Mouse (Mus musculus) telencephalon, adult 2 months (tissue): ENCODE results near the gene Itgb2.

Source experiments
- DNase-seq: peaks from one replicate; pipeline ENCODE4 v3.0.0-alpha.2; 2011; ENCODE audit warnings: low read depth, low spot score

The Itgb2 gene

DNA sequence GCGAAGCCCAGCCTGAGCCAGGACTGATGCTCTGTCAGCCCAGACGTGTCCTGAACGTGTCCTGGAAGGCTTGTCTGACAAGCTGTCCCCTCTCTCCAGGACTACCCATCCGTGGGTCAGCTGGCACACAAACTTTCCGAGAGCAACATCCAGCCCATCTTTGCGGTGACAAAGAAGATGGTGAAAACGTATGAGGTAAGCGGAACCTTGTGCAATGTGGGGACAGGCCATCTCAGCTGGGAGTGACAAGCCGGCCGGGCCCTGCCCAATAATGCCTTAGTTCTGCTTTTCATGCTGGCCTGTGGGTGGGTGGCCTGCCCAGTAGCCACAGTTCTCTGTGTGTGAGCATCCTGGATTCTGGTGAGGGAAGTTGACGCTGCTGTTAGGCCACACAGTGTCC is 20.8 kb downstream of the Itgb2 start:
- DNase-seq = no peak

GRCm38 (mm10) chr10:77552162-77552561 is 22.1 kb downstream of the Itgb2 start:
- DNase-seq = no peak

GRCm38 (mm10) chr10:77553285-77553684 is 23.2 kb downstream of the Itgb2 start:
- no peak for DNase-seq

DNA sequence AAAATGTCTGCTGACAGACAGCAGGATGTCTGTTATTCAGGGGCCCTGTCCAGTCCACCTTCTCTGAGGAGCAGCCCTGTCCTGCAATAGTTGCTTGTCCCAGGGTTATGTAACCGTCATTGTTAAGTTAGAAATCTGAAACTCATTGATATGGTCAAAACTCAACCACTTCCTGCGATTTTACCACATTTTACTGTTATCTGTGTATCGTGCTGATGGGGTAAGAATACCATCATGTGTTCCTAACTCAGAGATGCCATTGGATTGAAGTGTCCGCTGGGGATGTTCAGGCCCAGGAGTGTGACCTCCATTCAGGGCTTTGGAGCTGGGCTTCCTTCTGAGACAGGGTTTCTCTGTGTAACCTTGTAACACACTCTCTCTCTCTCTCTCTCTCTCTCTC is 24.9 kb downstream of the Itgb2 start:
- no peak for DNase-seq

DNA sequence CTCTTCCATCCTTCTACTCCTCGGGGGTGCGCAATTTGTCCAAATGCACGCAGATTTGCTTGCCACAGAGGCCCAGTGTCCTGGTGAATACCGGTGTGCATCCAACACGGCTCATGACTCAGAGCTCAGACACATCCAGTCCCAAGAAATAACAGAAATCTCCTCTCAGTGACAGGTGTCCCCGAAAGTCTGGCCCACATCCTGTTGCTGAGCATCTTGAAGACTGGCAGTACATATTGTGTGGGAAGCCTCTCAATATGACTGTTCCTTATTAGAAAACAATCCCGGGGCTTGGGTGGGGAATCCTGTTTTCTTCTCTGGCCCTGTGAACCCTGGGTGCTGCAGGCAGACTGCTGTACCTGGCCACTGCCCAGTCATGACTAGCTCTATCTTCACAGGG is 26.6 kb downstream of the Itgb2 start:
- DNase-seq = no peak

DNA sequence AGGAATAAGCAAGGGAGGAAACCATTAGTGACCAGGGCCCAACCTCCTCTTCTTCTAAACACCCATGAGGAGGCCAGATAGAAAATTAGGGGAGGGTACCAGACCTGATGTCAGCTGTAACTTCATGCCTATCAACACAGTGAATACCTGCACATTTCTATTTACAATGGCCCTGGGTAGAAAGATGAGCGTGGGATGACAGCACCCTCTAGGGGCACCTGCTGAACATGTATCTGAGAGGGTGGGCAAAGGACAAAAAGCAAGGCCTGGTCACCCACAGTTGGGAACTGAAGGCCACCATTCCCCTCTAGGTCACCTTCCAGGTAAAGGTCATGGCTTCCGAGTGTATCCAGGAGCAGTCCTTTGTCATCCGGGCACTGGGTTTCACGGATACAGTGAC is 27.6 kb downstream of the Itgb2 start:
- DNase-seq = no peak

- no peak for DNase-seq
Measured at GRCm38 (mm10) chr10:77560090-77560489, 30.0 kb downstream of the Itgb2 start.

DNA sequence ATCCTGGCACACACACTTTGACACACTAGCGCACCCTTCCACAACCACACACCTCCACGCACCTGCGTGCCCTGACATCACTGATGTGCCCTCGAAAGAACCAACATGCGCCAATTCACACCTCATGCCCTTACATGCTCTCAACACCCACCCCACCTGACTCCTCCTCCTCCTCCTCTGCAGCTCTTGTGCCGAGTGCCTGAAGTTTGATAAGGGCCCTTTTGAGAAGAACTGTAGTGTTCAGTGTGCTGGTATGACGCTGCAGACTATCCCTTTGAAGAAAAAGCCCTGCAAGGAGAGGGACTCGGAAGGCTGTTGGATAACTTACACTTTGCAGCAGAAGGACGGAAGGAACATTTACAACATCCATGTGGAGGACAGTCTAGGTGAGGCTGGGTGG is 30.8 kb downstream of the Itgb2 start:
- no peak for DNase-seq

DNA sequence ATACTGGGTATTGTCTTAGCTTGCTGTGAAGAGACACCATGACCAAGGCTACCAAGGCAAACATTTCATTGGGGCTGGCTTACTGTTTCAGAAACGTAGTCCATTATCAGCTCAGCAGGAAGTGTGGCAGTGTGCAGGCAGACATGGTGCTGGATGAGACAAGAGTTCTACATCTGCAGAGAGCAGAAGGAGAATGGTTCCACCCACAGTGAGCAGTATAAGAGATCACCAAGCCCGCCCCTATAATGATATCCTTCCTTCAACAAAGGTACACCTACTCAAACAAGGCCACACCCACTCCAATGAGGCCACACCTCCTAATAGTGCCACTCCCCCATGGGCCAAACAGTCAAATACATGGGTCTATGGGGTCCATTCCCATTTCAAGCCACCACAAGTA is 31.5 kb downstream of the Itgb2 start:
- no peak for DNase-seq

- no peak for DNase-seq
Measured at GRCm38 (mm10) chr10:77565005-77565404, 35.0 kb downstream of the Itgb2 start.

DNA sequence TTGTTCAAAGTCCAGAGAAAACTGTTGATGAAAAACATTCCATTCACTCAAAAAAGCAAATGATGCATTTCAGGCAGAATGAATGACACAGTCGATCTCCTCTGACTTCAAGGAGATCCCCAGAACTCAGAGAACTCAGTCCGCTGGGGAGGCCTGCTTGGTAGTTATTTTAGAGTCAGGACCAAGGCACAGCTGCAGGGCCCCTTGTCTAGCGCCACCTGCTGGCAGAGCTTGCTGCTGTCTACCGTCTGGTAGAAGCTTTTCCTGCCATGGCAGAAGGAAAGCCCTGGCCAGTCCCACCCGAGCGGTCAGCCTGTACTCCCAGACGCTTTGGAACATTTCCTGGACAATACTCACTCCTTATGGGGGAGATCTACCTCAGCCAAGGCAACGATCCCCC is 36.6 kb downstream of the Itgb2 start:
- no peak for DNase-seq

- no peak for DNase-seq
Measured at GRCm38 (mm10) chr10:77569481-77569880, 39.4 kb downstream of the Itgb2 start.

DNA sequence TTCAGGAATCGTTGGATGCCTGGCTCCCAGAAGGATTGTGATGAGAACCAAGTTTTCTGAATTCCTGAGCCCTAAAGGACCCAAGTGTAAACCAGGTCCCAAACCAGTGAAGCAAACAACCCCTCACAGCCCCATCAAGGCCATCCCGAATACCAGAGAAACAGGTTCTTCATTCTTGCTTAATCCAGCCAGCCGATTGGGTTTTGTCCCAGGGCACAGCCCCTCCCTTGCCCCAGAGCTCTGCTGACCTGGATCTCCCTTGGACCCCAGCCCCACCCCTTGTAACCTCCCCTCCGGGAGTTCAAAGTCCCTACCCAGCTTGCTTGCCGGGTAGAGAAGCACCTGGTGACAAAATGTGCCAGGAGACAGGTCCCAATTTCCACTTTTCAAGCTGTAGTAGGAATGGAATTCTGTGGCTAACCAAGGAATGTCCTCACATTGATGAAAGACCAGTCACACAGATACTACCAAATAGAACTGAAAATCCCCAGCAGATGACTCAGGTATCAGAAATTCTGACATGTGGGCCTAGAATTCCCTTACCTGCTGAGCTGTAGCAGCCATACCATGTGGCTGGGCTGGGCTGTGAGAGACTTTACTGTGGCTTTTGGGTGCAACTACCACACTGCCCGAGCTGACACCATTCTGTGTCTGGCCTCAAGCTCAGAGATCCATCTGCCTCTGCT is 40.1 kb downstream of the Itgb2 start:
- DNase-seq = no peak

GRCm38 (mm10) chr10:77572225-77572624 is 42.2 kb downstream of the Itgb2 start:
- no peak for DNase-seq

- no peak for DNase-seq
Measured at GRCm38 (mm10) chr10:77573162-77573561, 43.1 kb downstream of the Itgb2 start.

DNA sequence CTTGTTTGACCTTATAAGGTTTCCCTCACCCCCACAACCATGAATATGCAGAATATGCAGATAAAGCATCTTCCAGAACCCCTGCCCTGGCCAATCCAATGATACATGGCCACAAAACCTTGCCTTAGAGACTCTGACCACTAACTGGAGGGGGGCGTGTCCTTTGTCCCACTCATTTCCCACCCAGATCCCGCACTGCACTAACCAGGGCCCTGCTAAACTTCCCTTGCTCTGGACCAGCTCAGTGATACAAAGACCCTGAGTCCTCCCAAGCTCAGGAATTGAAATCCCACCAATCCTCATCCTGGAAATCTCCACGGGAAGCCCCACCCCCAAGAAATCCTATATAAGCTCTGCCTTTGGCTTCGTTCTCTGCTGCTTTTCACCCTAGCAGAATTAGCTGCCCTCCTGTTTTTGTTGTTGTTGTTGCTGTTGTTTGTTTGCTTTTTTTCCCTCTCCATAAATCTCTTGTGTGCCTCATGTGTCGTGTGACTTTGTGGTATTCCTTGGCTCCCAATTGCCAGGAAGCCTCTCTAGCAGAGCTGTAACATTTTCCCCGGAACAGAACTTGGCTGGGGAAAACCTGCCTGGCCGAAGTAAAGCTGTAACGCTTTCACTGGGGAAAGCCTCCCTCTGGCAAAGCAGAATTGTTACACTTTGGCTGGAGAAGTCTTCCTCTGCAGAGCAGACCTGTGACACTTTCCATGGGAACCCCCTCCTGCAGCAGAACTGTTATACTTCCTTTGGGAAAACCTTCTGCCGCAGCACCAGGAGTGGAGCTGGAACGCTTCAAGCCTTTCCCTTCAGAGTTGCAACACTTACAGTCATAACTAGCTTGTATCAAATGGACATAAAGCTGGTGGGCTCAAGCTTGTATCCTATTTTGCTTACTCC is 50.2 kb downstream of the Itgb2 start:
- DNase-seq = no peak

DNA sequence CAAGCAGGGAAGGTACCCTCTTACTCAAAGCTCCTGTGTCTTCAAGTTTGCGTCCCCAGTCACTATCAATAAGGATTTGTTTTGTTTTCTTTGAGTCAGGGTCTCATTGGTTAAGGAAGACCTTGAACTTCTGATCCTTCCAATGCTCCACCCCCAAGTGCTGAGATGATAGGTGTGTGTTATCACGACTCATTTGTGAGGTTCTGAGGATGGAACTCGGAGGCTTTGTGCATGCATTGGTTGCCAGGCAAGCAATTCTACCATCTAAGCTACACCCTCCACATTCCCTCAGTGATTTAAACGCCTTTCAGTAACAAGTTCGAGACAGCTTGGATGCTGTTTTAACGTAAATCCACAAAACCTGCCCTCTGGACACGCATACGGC is 51.0 kb downstream of the Itgb2 start:
- no peak for DNase-seq

GRCm38 (mm10) chr10:77581408-77582284 is 51.6 kb downstream of the Itgb2 start, which contains the start of gene Pttg1ip:
TSS of gene Pttg1ip (plus strand) at chr10:77581720.
- DNase-seq = peak; percentile 96

GRCm38 (mm10) chr10:77582285-77582618 is 52.2 kb downstream of the Itgb2 start:
- no peak for DNase-seq

GRCm38 (mm10) chr10:77583795-77584422 is 53.9 kb downstream of the Itgb2 start:
- DNase-seq = no peak

DNA sequence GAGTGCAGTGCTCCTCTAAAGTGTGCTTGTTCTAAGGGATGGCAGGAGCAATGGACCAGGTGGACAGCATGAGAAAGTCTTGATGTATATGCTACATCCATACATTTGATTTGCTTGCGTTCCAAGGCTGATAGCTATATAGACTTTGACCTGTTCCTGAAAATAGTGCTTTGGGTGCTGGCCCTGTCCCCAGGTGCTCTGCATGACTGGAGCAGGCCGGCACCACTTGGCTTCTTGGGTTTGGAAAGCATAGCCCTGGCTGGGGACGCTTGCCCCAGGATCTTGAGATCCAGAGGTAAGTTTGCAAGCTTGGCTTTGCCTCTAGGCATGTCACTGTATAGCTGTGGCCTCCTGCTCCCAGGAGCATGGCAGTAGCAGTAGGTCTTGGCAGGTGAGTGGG is 56.6 kb downstream of the Itgb2 start:
- DNase-seq = no peak
